Mouse (Mus musculus) heart, adult 8-10 months (tissue): ENCODE data around the gene Ccdc172. TPM values are rescaled to one million over a fixed set of nuclear protein-coding genes. Genes with fewer than 3 reads are reported as not detected.

Experiments used
- DNase-seq: peaks from one replicate; pipeline ENCODE4 v3.0.0; 2022; ENCODE audit warnings: low spot score
- total RNA-seq, 4 experiments: library from RNA; stranded (reverse); gene quantifications; 2 replicates each; pipeline ENCODE4 v1.2.4; 2022

Ccdc172 gene
- total RNA-seq, 4 experiments from 2014 or later: not detected

- no peak for DNase-seq
Measured at GRCm38 (mm10) chr19:58571566-58571965, 59.8 kb downstream of the Ccdc172 start.

- no peak for DNase-seq
Measured at GRCm38 (mm10) chr19:58572429-58573071, 60.8 kb downstream of the Ccdc172 start.

DNA sequence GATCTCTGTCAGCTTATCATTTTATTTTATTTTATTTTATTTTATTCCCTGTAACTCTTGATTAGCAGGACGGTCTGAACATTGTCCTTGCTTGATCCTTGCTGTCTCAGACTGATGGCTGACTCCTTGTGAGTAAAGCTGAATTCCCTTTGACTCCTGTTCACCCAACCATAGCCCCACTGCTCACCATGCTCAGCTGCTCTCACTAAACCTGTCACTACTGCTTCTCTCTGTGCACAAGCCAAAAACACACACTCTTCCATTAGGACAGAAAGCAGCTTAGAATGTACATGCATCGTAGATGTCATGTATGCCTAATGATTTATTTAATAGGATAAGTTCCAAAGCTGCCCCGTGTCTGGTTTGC is 61.3 kb downstream of the Ccdc172 start:
- no peak for DNase-seq

GRCm38 (mm10) chr19:58582018-58582417 is 70.2 kb downstream of the Ccdc172 start:
- DNase-seq: no peak

- no peak for DNase-seq
Measured at GRCm38 (mm10) chr19:58582956-58583355, 71.2 kb downstream of the Ccdc172 start.

DNA sequence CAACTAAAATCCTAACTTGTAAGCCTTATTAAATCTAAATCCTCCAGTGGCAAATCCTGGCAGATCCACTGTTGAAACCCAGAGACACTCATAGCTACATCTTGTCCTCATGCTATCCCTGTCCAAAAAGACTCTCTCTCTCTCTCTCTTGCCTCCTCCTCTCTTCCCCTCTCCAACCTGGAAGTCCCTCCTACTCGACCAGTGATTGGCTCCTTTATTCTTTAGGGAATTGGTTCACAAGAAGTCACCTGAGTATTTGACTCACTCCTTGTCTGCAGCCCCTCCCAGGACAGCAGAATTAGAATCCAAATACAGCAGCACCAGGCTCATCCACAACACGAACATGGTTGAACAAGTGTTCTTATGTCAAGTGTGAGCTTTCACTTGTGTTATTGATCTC is 74.3 kb downstream of the Ccdc172 start:
- no peak for DNase-seq

DNA sequence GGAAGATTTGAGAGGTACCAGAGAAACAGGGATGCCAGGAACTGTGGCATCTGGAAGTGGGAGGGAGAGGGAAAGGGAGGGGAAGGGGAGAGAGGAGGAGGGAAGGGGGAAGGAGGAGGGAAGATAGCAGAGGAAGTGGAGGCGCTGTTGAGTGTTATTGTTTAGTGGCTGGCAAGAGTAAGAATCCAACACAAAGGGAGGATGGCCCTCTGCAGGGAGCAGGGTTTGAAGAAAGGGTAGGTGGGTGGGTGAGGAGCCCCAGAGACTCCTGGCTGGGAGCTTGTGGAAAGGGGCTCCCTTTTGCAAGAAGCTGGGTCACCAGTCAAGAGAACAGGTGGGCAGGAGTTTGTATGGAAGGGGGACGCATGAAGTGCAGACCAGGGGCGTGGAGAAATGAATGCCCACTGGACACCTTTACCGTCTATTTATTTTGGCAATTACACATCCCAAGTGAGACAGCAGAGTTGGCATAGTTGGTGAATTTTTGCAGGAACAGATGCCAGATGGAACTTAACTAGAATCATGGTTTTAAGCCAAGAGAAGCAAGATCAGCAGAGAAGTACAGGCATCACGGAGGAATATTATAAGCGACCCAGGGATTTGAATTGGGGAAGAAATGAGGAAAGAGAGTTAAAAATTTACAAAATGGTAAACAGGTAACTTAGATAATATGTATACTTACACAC is 78.6 kb downstream of the Ccdc172 start:
- no peak for DNase-seq

- no peak for DNase-seq
Measured at GRCm38 (mm10) chr19:58600381-58600780, 88.6 kb downstream of the Ccdc172 start.

Other genes starting within 250 kb of the Ccdc172 start
- 1 to 10 TPM; 4.8 to 5.4 (median 5.2) TPM for gene Gfra1, start 56.1 kb upstream of the Ccdc172 start, total RNA-seq
- gene Pnlip, start 140.5 kb downstream of the Ccdc172 start, total RNA-seq: not detected
- gene Pnliprp1, start 216.9 kb downstream of the Ccdc172 start, total RNA-seq: not detected
- gene Pnliprp2, start 247.7 kb downstream of the Ccdc172 start, total RNA-seq: not detected